Mouse (Mus musculus) liver, adult 2 months (tissue): ENCODE data around the gene Aebp1. TPM values are rescaled to one million over a fixed set of nuclear protein-coding genes. Genes with fewer than 3 reads are reported as not detected.

ENCODE experiments used
- DNase-seq: peaks from one replicate; pipeline ENCODE4 v3.0.0-alpha.2; 2011; ENCODE audit warnings: low read depth, low spot score; ENCODE audit errors: extremely low read depth
- H3K27ac ChIP-seq: fragments of 200-500 bp; replicated peaks from 2 replicates; pipeline ENCODE4 v1.5.1; 2012; ENCODE audit warnings: low read depth, mild to moderate bottlenecking, control low read depth, inconsistent platforms, low read length; ENCODE audit not compliant: insufficient read depth
- H3K27me3 ChIP-seq: fragments of 200-500 bp; 2 replicates; pipeline ENCODE4 v1.6.1; 2012; ENCODE audit warnings: mild to moderate bottlenecking, moderate library complexity, low read length, inconsistent platforms; ENCODE audit not compliant: control insufficient read depth, insufficient read depth
- H3K36me3 ChIP-seq: fragments of 200-500 bp; 2 replicates; pipeline ENCODE4 v1.6.1; 2012; ENCODE audit warnings: low read length, inconsistent platforms; ENCODE audit not compliant: control insufficient read depth, insufficient read depth
- H3K4me1 ChIP-seq: fragments of 200-500 bp; 2 replicates; pipeline ENCODE4 v1.6.1; 2011; ENCODE audit warnings: low read length; ENCODE audit not compliant: control insufficient read depth, insufficient read depth
- H3K4me3 ChIP-seq: fragments of 200-500 bp; 2 replicates; pipeline ENCODE4 v1.5.1; 2011; ENCODE audit warnings: low read depth, mild to moderate bottlenecking, control low read depth, low read length, moderate library complexity; ENCODE audit not compliant: insufficient read depth
- H3K79me2 ChIP-seq: fragments of 200-500 bp; 2 replicates; pipeline ENCODE4 v1.6.1; 2012; ENCODE audit warnings: inconsistent platforms, mild to moderate bottlenecking, low read length, moderate library complexity; ENCODE audit not compliant: control insufficient read depth, insufficient read depth
- H3K9ac ChIP-seq: fragments of 200-500 bp; 2 replicates; pipeline ENCODE4 v1.6.1; 2012; ENCODE audit warnings: low read depth, mild to moderate bottlenecking, control low read depth, inconsistent platforms, low read length
- CTCF ChIP-seq: fragments of 200-500 bp; IDR thresholded peaks from 2 replicates; pipeline ENCODE4 v1.5.1; 2011; ENCODE audit warnings: low read depth, low read length, control low read depth
- POLR2A ChIP-seq: fragments of 200-500 bp; IDR thresholded peaks from 2 replicates; pipeline ENCODE4 v1.6.1; 2011; ENCODE audit warnings: low read length, control low read depth; ENCODE audit not compliant: insufficient read depth; ENCODE audit errors: extremely low read depth
- WGBS: fragments of 180-500 bp; shearing (Covaris S2); methylation state at CpG from one replicate; pipeline ENCODE4 v1.1.7; 2018; 5-methylcytosine and 5-hydroxymethylcytosine counted together
- polyA plus RNA-seq: library from polyadenylated mRNA; depleted of rRNA; stranded (reverse); fragments of >200 nt; gene quantifications from 2 replicates; pipeline ENCODE4 v1.2.3, GENCODE M21; 2012
- total RNA-seq: library from RNA; depleted of rRNA; stranded (reverse); fragments of >200 nt; gene quantifications from 2 replicates; pipeline ENCODE4 v1.2.3, GENCODE M21; 2014

Aebp1 gene
- total and polyA plus RNA-seq, 2 experiments: 0.83 to 1.4 TPM

DNA sequence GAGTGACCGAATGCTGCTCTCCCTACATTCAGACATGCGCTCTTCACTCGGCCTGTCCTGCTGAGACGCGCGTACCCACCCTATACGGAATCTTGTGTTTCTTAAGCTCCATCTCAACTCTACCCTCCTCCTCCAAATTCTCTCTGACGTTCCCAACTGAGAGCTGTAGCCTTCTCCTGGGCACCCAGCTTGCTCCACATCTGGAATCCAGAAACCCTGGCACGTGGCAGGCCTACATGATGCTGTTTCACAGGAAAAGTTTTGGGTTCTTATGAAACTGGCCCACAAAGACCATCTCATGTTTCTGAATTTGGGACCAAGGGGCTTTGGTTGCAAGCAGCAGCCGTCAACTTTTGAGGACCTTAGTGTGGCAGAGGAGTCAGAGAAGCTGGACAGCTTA is 37.5 kb downstream of the Aebp1 start:
- Histone ChIP-seq H3K4me1 (no peaks in the 10 kb centered on the region), H3K9ac (no peak overlapping the region), H3K4me3 (no peak overlapping the region), H3K79me2 (no peaks in the 10 kb centered on the region), H3K27me3 (no peaks in the 10 kb centered on the region), H3K36me3 (peaks cover 9% of the 10 kb centered on the region), H3K27ac (no peak overlapping the region)
- peak; percentile 38 for DNase-seq
- TF ChIP-seq POLR2A (no peak), CTCF (no peak)
- WGBS: 83% methylated on average over 10 of the region's 10 CpGs

GRCm38 (mm10) chr11:5901320-5901719 is 39.6 kb downstream of the Aebp1 start:
- 68% methylated on average over 3 of the region's 3 CpGs for WGBS
- no peak for DNase-seq

GRCm38 (mm10) chr11:5901950-5902349 is 40.2 kb downstream of the Aebp1 start:
- H3K36me3 ChIP-seq: peaks cover 23% of the 10 kb centered on the region
- no peak for DNase-seq
- no peak overlapping the region for H3K27ac ChIP-seq

More at GRCm38 (mm10) chr11:5901320-5901719, 39.6 kb downstream of the Aebp1 start:
- Histone ChIP-seq H3K4me3 (no peak overlapping the region), H3K36me3 (peaks cover 19% of the 10 kb centered on the region), H3K27me3 (no peaks in the 10 kb centered on the region), H3K4me1 (no peaks in the 10 kb centered on the region), H3K79me2 (no peaks in the 10 kb centered on the region), H3K27ac (no peak overlapping the region), H3K9ac (no peak overlapping the region)
- TF ChIP-seq POLR2A: no peak
- no peak for TF ChIP-seq CTCF

DNA sequence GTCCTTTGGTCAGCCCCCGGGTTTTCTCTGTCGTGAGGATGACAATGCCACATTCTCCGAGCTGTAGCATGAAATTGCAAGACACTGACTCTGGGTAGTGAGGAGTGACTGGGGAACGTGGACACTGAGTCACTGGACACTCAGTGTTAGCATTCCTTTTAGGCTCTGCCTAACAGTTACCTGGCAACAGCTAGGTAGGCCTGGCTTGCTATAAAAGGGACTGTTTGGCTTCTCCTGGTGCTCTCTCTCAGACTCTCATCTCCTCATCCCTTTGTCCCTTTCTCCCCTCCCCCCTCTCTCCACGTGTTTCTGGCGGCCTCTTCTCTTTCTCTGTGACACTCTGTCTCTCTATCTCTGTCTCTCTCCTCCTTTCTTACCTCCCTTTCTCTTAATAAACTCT is 40.6 kb downstream of the Aebp1 start:
- no peak overlapping the region for H3K9ac ChIP-seq
- 61% methylated on average over 6 of the region's 6 CpGs for whole genome bisulfite sequencing
- no peak overlapping the region for H3K27ac ChIP-seq
- no peaks in the 10 kb centered on the region for H3K27me3 ChIP-seq
- no peaks in the 10 kb centered on the region for H3K4me1 ChIP-seq
- TF ChIP-seq CTCF: no peak
- no peak for TF ChIP-seq POLR2A
- DNase-seq: no peak
- H3K36me3 ChIP-seq: peaks cover 27% of the 10 kb centered on the region
- no peaks in the 10 kb centered on the region for H3K79me2 ChIP-seq
- no peak overlapping the region for H3K4me3 ChIP-seq

More at GRCm38 (mm10) chr11:5901950-5902349, 40.2 kb downstream of the Aebp1 start:
- Histone ChIP-seq H3K4me1 (no peaks in the 10 kb centered on the region), H3K79me2 (no peaks in the 10 kb centered on the region), H3K4me3 (no peak overlapping the region), H3K27me3 (no peaks in the 10 kb centered on the region), H3K9ac (no peak overlapping the region)
- no peak for TF ChIP-seq CTCF
- TF ChIP-seq POLR2A: no peak
- WGBS: 66% methylated on average over 32 of the region's 32 CpGs

DNA sequence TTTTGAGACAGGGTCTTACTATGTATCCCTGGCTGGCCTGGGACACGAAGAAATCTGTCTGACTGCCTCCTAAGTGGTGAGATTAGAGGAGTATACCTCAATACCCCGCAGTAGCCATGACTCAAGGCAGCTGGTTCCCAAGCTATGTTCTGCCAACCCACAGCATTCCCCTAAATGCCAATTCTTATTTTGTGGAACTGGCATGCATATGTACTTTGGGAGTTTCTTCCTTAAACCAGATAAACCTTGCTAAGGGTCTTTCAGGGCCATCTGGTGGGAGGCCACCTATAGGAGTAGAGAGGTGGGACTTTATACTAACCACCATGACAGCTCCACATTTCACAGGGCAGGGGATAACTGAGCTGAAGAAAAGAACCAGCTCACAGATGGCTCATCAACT is 42.1 kb downstream of the Aebp1 start:
- Histone ChIP-seq H3K27ac (no peak overlapping the region), H3K4me1 (no peaks in the 10 kb centered on the region), H3K9ac (no peak overlapping the region), H3K27me3 (no peaks in the 10 kb centered on the region), H3K79me2 (no peaks in the 10 kb centered on the region), H3K36me3 (peaks cover 39% of the 10 kb centered on the region), H3K4me3 (no peak overlapping the region)
- TF ChIP-seq POLR2A: no peak
- TF ChIP-seq CTCF: no peak
- DNase-seq: no peak
- WGBS: 79% methylated on average over 2 of the region's 2 CpGs

GRCm38 (mm10) chr11:5904357-5904756 is 42.6 kb downstream of the Aebp1 start:
- no peaks in the 10 kb centered on the region for H3K27me3 ChIP-seq
- WGBS: 94% methylated on average over 19 of the region's 19 CpGs

More at GRCm38 (mm10) chr11:5904357-5904756, 42.6 kb downstream of the Aebp1 start:
- Histone ChIP-seq H3K27ac (no peak overlapping the region), H3K36me3 (peaks cover 42% of the 10 kb centered on the region), H3K9ac (no peak overlapping the region), H3K4me1 (no peaks in the 10 kb centered on the region), H3K79me2 (no peaks in the 10 kb centered on the region), H3K4me3 (no peak overlapping the region)
- DNase-seq: no peak
- TF ChIP-seq CTCF (no peak), POLR2A (no peak)
